Mouse (Mus musculus): Measurements from ENCODE around the gene Myt1l. TPM values are rescaled to one million over a fixed set of nuclear protein-coding genes. Genes with fewer than 3 reads are reported as not detected.

The Myt1l gene
- total RNA-seq, 1 experiment from 2014 or later = not detected

DNA sequence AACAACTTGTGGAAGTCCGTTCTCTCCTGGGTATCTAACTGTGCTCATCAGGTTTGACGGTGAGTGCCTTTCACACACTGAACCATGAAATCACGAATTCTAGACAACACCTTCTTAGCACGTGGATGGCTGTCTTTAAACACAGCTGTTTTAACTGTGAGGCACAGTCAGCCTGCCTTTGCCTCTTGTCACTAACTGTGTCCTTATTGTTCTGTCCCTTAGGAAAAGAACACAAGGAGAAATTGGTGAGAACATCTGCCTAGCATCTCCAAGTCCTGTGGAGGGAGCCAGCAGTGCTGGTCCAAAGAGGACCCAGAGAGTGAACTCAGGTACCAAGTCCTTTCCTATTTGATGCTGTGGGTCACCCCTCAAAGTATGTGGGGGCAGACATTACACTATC lies 115.9 kb downstream of the Myt1l start:
- ATAC-seq (replicated peaks; ENCODE audit: insufficient number of reproducible peaks, low FRiP score, low TSS enrichment, poor library complexity, severe bottlenecking) = no peak

DNA sequence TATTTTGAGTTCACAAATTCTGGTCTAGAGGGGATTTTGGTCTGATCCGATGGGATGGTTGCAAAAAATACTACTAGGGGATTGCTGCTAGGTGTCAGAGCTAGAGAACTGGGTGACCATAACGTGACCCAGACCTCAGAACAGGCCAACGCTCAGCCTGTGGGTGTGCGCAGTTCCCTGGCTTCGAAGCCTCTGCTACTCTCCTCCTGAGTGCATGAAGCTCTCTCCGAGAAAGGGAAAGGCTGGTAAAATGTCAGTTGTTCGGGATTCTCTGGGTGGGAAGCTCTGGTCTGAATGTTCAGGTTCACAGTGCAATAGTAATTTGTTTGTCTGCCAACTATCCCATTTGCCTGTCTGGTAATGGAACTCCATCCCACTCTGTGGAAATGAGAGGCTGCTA lies 116.5 kb downstream of the Myt1l start:
- ATAC-seq (replicated peaks; ENCODE audit: insufficient number of reproducible peaks, low FRiP score, low TSS enrichment, poor library complexity, severe bottlenecking) = no peak

DNA sequence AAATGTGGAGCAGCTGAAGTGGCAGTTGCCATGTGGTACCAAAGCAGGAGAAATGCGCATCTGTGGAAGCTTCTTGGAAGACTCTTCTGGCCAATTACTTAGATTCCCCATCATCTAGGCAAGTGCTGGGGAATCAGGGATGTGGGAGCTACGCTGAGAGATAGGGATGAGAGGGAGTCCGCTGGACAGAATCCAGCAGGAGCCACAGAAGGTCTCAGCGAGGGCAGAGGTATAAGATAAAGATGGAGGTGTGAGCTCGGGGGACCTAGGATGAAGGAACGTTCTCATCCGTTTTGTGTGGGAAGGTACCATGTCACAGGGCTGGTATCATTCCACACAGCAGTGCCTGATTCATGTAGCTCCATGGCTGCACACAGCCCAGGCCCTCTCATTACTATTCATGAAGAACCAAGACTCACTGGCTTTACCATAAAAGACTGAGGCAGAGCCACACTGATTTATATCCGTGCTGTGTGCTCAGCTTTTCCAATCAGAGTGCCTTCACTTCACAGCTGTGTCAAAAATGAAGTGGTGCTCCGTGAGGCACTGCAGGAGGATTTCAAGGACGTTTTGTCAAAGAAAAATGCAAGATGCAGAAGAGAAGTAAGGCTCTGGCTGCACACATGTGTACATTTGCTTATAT lies 121.4 kb downstream of the Myt1l start:
- no peak for ATAC-seq (replicated peaks; ENCODE audit: insufficient number of reproducible peaks, low FRiP score, low TSS enrichment, poor library complexity, severe bottlenecking)

DNA sequence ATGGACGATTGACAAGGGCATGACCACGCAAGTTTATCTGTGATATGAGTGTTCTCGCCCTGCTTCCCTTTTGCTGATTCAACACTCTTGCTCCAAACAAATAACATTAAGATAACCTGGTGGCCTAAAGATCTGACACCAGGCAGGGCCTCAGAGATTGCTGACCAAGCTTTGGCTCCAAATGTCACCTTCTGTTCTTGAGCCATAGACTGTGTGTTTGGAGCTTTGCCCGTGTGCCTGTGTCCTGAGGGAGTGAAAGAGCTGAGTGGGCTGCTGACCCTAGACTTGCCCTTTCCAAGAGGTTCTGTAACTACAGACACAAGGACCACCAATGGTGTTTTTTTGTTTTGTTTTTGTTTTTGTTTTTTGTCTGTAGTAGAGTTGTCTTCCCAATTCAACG lies 124.3 kb downstream of the Myt1l start:
- ATAC-seq (replicated peaks; ENCODE audit: insufficient number of reproducible peaks, low FRiP score, low TSS enrichment, poor library complexity, severe bottlenecking) = no peak

DNA sequence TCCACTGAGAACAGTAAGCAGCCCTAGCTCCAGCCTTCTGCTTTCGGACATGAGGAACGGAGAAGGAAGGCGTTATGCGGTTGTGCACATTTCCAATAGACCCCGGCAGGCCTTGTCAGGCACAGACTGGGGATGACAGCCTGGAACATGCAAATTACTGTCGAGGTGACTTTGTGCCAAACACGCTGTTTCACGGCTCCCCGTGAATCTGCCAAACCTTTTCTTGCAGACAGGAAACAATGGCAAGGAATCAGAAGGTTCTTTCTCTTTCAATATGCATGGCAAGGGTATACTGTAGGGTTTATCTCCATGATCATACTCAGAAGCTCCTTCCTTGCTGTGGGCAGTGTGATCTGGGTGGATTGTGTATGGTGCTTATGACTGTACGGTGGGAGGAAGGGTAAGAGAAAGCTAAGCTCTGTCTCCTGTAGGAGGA lies 127.0 kb downstream of the Myt1l start:
- no peak for ATAC-seq (replicated peaks; ENCODE audit: insufficient number of reproducible peaks, low FRiP score, low TSS enrichment, poor library complexity, severe bottlenecking)

DNA sequence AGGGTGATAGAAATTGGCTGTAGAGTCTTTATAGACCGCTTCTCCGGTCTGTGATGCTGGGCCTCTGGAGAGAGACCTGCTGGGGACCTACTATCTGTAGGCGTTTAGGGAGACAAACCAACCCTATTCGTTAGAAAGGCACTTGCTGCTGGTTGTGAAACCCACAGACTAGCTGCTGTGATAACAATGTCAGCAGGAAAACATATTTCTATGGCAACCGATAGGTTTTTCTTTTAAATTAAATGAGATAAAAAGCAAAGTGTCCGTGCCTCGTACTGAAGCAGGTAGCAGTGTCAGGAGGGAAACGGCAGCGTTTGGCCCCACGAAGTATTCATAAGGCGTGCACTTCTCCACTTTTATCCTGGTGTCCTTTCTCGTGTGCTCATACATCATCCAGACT lies 127.5 kb downstream of the Myt1l start:
- no peak for ATAC-seq (replicated peaks; ENCODE audit: insufficient number of reproducible peaks, low FRiP score, low TSS enrichment, poor library complexity, severe bottlenecking)

DNA sequence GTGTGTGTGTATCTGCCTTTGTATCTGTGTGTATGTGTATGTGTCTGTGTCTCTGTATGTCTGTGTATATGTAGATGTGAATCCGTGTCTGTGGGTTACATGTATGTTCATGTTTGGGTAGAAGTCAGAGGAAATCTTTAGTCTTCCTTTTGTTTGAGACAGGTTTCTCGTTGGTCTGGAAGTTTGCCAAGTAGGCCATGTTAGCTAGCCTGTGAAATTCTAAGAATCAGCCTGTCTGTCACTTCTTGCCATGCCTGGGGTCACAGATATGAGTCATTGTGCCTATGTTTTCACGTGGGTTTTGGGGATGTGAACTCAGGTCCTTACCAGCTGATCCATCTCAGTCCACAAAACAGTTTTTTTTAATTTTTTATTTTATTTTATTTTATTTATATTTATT lies 128.9 kb downstream of the Myt1l start:
- ATAC-seq (replicated peaks; ENCODE audit: insufficient number of reproducible peaks, low FRiP score, low TSS enrichment, poor library complexity, severe bottlenecking) = no peak

DNA sequence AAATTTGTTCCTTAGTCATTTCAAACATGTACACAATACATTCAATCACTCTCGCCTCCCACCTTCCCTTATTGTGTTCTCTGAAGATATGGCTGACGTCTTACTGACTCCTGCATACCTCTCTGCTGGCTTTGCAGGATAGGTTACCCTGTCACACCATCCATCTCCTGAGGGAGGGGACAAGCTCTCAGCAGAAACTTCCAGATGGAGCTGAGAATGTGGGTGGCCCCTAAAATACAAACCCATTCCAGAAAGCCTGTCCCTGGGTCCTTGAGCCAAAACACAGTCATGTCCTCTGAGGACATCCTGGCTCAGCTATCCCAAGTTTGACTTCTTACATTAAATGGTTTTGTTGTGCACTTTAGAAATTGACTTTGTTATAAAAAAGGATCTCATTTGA lies 129.7 kb downstream of the Myt1l start:
- ATAC-seq (replicated peaks; ENCODE audit: insufficient number of reproducible peaks, low FRiP score, low TSS enrichment, poor library complexity, severe bottlenecking) = no peak

DNA sequence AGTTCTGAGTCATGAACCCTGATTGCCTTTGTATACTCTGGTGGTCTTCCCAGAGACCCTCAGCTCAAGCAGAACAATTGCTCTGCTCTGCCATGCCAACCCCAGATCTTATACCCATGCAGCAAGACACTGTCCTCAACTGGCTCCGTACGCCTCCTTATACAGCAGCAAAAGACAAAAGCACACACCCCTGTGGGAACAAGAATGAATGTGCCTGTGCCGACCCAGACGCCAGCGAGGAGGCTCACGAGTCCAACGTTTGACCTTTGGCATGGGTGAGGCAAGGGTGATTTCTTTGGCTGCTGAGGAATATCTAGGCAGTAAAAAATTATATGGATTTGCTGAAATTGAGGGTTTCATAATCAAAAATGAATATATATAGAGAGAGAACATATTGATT lies 143.8 kb downstream of the Myt1l start:
- ATAC-seq (replicated peaks; ENCODE audit: insufficient number of reproducible peaks, low FRiP score, low TSS enrichment, poor library complexity, severe bottlenecking) = no peak

DNA sequence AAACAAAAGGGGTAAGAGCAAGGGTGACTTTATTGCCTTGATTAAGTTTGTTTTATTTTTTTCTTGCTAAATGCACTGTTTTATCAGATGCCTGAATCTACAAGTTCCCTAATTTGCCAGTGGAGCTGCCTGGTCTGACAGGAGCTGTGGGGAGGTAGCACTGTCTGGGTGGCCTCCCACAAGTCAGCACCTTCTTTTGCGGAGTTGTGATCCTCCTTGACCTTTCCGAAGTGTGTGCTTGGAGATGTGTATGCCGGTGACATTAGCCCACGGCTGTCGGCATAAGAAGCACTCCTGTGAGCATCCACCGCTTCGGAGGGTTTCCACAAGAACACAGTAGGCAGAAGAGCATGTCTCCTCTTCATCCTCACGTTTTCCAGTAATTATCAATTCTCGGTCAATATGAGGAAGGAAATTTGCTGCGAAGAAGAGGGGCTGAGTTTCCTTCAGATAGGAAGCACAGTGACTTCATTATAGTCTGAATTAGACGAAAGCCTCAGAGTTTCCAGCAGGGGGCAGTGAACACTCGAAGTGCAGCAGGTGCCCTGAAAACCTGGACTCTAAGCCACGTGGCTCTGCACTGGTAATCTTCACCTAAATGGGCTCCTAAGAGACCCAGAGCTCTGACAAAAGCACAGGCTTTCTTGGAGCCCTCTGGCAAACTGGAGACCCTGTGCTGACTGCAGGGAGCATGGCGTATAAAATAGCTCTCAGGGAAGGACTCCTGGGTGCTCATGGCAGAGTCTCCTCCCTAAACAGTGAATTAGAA lies 147.6 kb downstream of the Myt1l start:
- ATAC-seq (replicated peaks; ENCODE audit: insufficient number of reproducible peaks, low FRiP score, low TSS enrichment, poor library complexity, severe bottlenecking) = no peak

DNA sequence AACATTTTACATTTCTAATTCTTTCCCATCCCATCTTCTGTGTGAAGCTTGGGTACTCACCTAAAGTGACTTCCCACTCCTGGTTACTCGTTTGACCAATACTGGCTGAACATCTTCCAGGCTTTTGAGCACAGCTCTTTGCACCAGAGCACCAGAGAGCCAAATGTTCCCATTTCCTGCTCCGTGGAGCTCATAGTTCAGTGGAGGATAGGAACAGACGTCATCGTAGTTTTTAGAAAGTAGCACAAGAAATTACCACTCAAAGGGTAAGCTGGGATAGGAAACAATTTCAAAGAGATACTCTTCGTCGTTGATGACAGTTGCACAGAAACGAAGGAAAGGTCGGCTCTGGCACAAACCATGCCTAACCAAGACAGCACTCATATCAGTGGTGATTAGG lies 154.2 kb downstream of the Myt1l start:
- no peak for ATAC-seq (replicated peaks; ENCODE audit: insufficient number of reproducible peaks, low FRiP score, low TSS enrichment, poor library complexity, severe bottlenecking)

DNA sequence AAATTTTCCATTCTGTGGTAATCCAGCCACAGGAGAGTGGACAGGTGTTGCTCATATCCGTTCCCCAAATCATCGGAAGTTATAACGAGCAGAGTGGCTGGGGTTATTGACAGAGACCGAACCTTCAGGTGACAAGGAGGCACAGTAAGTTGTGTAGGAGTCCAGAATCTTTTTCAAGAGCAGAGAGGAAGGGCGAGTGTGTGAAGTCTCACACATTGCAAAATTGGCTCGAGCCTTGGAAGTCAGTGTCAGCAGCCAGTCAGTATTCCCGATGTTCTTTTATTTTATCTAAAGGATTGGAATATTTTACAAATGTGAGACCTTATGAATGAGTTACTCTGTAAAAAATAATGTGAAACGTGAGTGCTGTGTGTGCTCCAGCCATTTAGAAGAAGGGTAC lies 154.8 kb downstream of the Myt1l start:
- no peak for ATAC-seq (replicated peaks; ENCODE audit: insufficient number of reproducible peaks, low FRiP score, low TSS enrichment, poor library complexity, severe bottlenecking)

DNA sequence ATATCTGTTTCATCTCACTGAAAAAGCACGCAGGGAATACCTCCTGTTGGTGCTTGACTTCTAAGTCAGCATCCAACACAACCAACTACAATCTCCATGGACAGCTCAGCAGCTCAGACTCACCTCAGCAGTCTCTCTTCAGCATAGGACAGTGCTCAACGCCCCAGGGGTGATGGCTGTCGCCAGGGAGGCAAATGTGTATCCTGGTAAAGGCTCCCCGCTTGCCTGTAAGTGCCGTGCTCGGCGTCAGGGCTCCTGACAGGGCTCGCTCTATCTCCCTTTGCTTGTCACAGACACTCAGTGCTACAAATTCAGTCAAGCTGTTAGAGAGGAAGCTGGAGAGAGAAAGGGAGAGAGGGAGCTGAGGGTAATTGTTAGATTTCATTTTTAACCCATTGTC lies 158.1 kb downstream of the Myt1l start:
- ATAC-seq (replicated peaks; ENCODE audit: insufficient number of reproducible peaks, low FRiP score, low TSS enrichment, poor library complexity, severe bottlenecking) = no peak

DNA sequence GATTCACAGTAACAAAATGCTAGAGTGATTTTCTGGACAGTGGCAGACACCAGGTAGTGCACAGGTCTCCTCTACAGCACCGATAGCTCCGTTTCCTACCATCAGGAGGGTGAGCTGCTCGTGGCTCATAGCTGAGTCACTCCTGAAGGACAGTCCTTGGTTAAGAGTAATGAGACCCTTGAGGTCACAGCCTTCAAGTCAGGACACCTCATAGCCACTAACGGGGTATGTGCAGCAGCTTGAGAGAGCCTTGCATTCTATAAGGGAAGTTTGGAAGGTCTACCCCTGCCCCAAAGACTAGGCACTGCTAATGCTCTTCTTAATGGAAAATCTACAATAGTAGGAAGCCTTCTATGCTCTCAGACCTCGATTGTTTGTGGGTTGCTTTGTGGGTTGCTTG lies 163.4 kb downstream of the Myt1l start:
- ATAC-seq (replicated peaks; ENCODE audit: insufficient number of reproducible peaks, low FRiP score, low TSS enrichment, poor library complexity, severe bottlenecking) = no peak

DNA sequence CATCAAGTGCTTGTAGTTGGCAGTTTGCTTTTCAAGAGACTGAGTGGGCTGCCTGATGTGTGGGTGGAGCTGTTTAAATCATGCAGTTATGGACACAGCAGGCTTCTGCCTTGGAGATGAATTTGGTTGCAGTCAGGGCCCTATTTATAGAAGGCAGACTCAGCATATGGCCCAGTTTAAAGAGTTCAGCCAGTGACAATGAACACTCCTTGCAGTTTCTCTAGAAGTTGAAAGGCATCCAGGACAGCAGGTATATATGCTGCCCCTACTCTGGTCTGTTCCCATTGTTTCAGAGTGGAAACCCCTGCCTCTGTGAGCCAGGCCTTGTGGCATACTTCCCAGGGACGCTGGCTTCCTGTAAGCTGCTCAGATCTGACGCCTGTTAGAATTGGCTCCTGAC lies 167.0 kb downstream of the Myt1l start:
- ATAC-seq (replicated peaks; ENCODE audit: insufficient number of reproducible peaks, low FRiP score, low TSS enrichment, poor library complexity, severe bottlenecking) = no peak

DNA sequence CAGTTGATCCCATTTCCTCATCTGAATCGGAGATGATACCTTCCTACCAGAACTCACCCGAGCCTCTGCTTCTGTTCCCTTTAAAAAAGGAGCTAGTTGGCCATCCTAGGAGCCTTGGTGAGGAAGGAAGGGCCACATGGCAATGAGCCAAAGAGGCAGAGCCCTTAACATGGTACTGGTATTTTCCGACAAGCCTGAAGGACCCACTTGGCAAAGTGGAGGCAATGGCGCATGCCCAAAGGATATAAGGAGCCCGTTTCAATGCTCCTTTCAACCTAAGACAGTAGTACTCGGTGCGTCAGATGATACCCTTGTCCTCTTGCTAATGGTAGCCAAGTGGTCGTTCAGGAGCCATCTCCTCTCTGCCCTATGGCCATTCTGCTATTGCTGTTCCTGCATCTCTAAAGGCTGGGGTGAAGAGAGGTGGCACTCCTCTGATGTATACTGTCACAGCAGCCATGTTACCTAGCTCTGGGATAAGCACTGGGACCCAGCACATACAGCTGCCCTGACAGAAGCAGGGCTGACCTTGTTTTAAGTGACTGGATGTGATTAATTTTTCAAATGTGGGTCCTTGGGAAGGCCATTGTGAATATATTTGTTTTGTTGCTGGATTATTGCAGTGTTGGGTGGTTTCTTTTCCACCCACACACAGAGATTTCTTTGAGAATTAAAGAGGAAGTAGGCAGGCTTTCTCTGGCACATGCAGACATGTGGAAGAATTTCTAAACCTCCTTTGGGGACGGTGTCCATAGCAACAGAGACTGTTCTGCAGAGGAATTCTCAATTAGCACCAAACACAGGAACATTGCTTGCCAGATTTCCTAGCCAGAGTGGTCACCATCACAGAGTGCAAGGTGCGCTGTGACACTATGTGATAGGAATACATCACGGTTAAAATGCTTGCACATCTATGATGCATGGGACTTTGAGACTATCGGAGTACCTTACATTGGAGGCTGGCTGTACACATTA lies 169.6 kb downstream of the Myt1l start:
- ATAC-seq (replicated peaks; ENCODE audit: insufficient number of reproducible peaks, low FRiP score, low TSS enrichment, poor library complexity, severe bottlenecking) = no peak

DNA sequence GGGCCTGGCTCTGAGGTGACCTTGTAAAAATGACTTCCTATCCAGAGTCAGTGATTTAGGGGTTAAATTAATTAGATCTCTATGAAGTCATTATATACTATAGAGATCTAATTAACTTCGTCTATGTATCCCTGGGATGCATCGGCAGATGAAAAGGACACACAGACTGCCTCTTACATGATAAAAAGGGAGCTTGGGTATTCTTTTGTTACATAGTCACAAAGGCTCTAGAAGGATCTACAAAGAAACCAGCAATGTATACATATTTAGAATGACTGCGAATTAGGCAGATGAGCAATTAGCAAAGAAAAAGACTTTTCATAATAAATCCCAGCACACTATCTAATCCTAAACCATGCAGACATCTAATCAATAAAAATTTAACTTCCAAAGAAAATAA lies 170.4 kb downstream of the Myt1l start:
- no peak for ATAC-seq (replicated peaks; ENCODE audit: insufficient number of reproducible peaks, low FRiP score, low TSS enrichment, poor library complexity, severe bottlenecking)

DNA sequence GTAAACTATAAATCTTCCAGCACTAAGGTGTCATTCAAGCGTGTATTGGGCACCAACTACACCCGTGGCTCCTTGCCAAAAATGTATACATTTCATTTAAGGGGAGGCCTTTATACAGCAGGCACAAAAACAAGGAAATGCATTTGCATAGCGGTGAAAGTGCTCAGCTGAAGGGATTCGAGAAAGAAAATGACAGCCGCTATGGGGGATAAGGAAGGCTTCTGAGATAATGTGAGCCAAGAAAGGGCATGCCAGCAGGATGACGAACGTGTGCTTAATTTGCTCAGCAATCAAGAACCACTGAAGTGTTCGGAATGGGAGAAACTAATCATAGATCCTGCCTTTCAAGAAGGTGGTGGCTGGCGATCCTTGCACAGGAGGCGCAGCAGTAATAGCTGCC lies 170.8 kb downstream of the Myt1l start:
- ATAC-seq (replicated peaks; ENCODE audit: insufficient number of reproducible peaks, low FRiP score, low TSS enrichment, poor library complexity, severe bottlenecking) = no peak

DNA sequence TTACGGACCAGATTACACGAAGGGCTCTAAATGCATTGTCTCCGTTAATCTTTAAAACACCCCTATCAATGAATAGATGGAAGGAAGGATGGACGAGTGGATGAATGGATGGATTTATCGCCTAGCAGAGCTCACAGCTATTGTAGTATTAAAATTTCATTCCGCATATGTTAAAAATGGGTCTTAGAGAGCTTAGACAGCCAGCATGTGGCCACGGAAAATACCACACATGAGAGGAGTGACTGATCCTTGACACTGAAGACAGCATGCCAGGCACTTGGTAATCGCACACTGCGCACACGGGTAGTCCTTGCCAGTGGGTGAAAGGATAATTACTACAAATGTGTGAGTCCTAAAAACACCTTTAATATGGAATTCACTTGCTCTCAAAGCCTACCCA lies 171.2 kb downstream of the Myt1l start:
- ATAC-seq (replicated peaks; ENCODE audit: insufficient number of reproducible peaks, low FRiP score, low TSS enrichment, poor library complexity, severe bottlenecking) = no peak

Data from monocyte, adult 5-6 weeks (primary cell).